Mouse (Mus musculus) liver, embryonic 15.5 days (tissue): ENCODE measurements around the gene Sesn3. TPM values are rescaled to one million over a fixed set of nuclear protein-coding genes. Genes with fewer than 3 reads are reported as not detected.

ENCODE experiments used
- ATAC-seq: fragments of 200-750 bp; cut with Nextera tagmentation; 2 replicates; pipeline ENCODE4 v1.8.0; 2017; ENCODE audit warnings: moderate number of reproducible peaks, mild to moderate bottlenecking, moderate library complexity; ENCODE audit not compliant: insufficient read depth
- H3K27ac ChIP-seq: fragments of 300-500 bp; sonication (generic); replicated peaks from 2 replicates; pipeline ENCODE4 v1.5.1; 2015; ENCODE audit warnings: mild to moderate bottlenecking, inconsistent platforms
- H3K27me3 ChIP-seq: fragments of 300-500 bp; sonication (generic); 2 replicates; pipeline ENCODE4 v1.6.1; 2015; ENCODE audit warnings: mild to moderate bottlenecking, inconsistent platforms
- H3K36me3 ChIP-seq: fragments of 300-500 bp; sonication (generic); replicated peaks from 2 replicates; pipeline ENCODE4 v1.6.1; 2015; ENCODE audit warnings: moderate library complexity, mild to moderate bottlenecking, inconsistent platforms
- H3K4me1 ChIP-seq: fragments of 300-500 bp; sonication (generic); replicated peaks from 2 replicates; pipeline ENCODE4 v1.6.1; 2015; ENCODE audit warnings: inconsistent platforms
- H3K4me2 ChIP-seq: fragments of 300-500 bp; sonication (generic); 2 replicates; pipeline ENCODE4 v1.6.1; 2015; ENCODE audit warnings: moderate library complexity, mild to moderate bottlenecking, inconsistent platforms
- H3K4me3 ChIP-seq: fragments of 300-500 bp; sonication (generic); replicated peaks from 2 replicates; pipeline ENCODE4 v1.5.1; 2015; ENCODE audit warnings: mild to moderate bottlenecking, inconsistent platforms
- H3K9ac ChIP-seq: fragments of 300-500 bp; sonication (generic); 2 replicates; pipeline ENCODE4 v1.6.1; 2015; ENCODE audit warnings: moderate library complexity, mild to moderate bottlenecking, inconsistent platforms
- H3K9me3 ChIP-seq: fragments of 300-500 bp; sonication (generic); replicated peaks from 2 replicates; pipeline ENCODE4 v1.6.1; 2016; ENCODE audit warnings: inconsistent platforms
- WGBS: fragments of 180-500 bp; shearing (Covaris S2); methylation state at CpG from one replicate; pipeline ENCODE4 v1.1.7; 2015; ENCODE audit warnings: mixed read lengths; ENCODE audit not compliant: insufficient replicate concordance; 5-methylcytosine and 5-hydroxymethylcytosine counted together
- polyA plus RNA-seq: library from polyadenylated mRNA; unstranded; fragments of >200 nt; fragmentation: Nextera tagmentation; extraction: Ambion mirVana; gene quantifications from 2 replicates; pipeline ENCODE4 v1.2.1, GENCODE M21; 2015

Gene Sesn3
- polyA plus RNA-seq, 1 experiment from 2014 or later: 1.5 TPM

GRCm38 (mm10) chr9:14285036-14285435, 10.2 kb downstream of the Sesn3 start:
- Histone ChIP-seq H3K4me3 (no peak overlapping the region), H3K36me3 (no peaks in the 10 kb centered on the region), H3K9me3 (no peaks in the 10 kb centered on the region), H3K9ac (no peak overlapping the region), H3K27ac (no peak overlapping the region), H3K4me2 (no peak overlapping the region), H3K27me3 (no peaks in the 10 kb centered on the region), H3K4me1 (0 out of 2 replicates have a peak, but pooled peaks cover 4% of the 10 kb centered on the region)
- WGBS: 56% methylated on average over 3 of the region's 3 CpGs
- no peak for ATAC-seq

- H3K4me3 ChIP-seq: no peak overlapping the region
- H3K4me2 ChIP-seq: no peak overlapping the region
- ATAC-seq: no peak
- H3K36me3 ChIP-seq: no peaks in the 10 kb centered on the region
- H3K4me1 ChIP-seq: 0 out of 2 replicates have a peak, but pooled peaks cover 4% of the 10 kb centered on the region
- WGBS: 31% methylated on average over 1 of the region's 1 CpGs
- no peaks in the 10 kb centered on the region for H3K9me3 ChIP-seq
- H3K9ac ChIP-seq: no peak overlapping the region
- H3K27me3 ChIP-seq: no peaks in the 10 kb centered on the region
- no peak overlapping the region for H3K27ac ChIP-seq
These were observed 12.4 kb downstream of the Sesn3 start for GRCm38 (mm10) chr9:14287234-14287633.

- Histone ChIP-seq H3K36me3 (no peaks in the 10 kb centered on the region), H3K4me1 (0 out of 2 replicates have a peak, but pooled peaks cover 4% of the 10 kb centered on the region), H3K27me3 (no peaks in the 10 kb centered on the region), H3K9me3 (no peaks in the 10 kb centered on the region), H3K27ac (no peak overlapping the region), H3K4me3 (no peak overlapping the region), H3K4me2 (no peak overlapping the region), H3K9ac (no peak overlapping the region)
- no peak for ATAC-seq
These were observed 13.6 kb downstream of the Sesn3 start for GRCm38 (mm10) chr9:14288500-14288899.

DNA sequence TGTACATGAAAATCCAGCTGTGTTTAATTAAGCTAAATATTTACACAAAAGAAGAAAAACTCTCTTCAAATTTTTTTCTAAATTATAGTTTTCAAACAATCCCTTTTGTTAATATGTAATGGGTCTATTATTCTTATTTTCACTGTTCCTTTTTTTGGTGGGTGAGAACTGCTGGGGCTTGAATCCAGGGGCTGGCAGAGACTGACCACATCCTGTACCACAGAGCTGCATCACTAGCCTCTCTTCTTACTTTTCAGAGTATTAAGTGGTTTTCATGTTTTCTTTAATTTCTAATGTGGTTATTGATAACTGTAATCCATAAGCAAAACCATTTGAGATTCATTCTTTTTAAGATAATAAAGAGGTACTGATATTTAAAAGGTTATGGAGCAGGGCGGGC, 19.0 kb downstream of the Sesn3 start:
- no peaks in the 10 kb centered on the region for H3K9me3 ChIP-seq
- H3K27ac ChIP-seq: no peak overlapping the region
- whole genome bisulfite sequencing: 75% methylated on average over 1 of the region's 1 CpGs
- H3K4me3 ChIP-seq: no peak overlapping the region
- no peaks in the 10 kb centered on the region for H3K4me1 ChIP-seq
- H3K9ac ChIP-seq: no peak overlapping the region
- ATAC-seq: no peak
- H3K27me3 ChIP-seq: no peaks in the 10 kb centered on the region
- no peaks in the 10 kb centered on the region for H3K36me3 ChIP-seq
- no peak overlapping the region for H3K4me2 ChIP-seq

- no peaks in the 10 kb centered on the region for H3K36me3 ChIP-seq
- ATAC-seq: no peak
- H3K9me3 ChIP-seq: no peaks in the 10 kb centered on the region
- H3K4me3 ChIP-seq: no peak overlapping the region
- H3K4me1 ChIP-seq: no peaks in the 10 kb centered on the region
- H3K27me3 ChIP-seq: no peaks in the 10 kb centered on the region
- no peak overlapping the region for H3K9ac ChIP-seq
- H3K4me2 ChIP-seq: no peak overlapping the region
- 67% methylated on average over 8 of the region's 8 CpGs for WGBS
- H3K27ac ChIP-seq: no peak overlapping the region
These were observed 21.0 kb downstream of the Sesn3 start for GRCm38 (mm10) chr9:14295680-14296440.

DNA sequence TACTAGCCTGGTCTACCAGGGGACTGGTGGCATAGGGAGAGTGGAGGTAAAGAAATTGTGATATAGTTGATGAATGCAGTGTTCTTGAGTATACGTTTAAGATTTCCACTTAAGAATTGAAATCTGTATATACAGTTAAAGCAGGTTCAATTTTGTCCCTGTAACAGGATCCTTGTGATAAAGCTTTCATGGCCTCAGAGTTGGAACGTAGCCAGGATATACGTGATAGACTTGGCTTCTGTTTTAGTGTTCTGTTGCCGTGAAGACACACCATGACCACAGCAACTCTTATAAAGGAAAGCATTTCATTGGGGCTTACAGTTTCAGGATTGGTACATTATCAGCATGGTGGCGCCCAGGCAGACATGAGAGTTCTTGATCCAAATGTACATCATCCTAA, 22.3 kb downstream of the Sesn3 start:
- Histone ChIP-seq H3K4me1 (no peaks in the 10 kb centered on the region), H3K9ac (no peak overlapping the region), H3K27ac (no peak overlapping the region), H3K27me3 (no peaks in the 10 kb centered on the region), H3K4me3 (no peak overlapping the region), H3K36me3 (no peaks in the 10 kb centered on the region), H3K4me2 (no peak overlapping the region), H3K9me3 (no peaks in the 10 kb centered on the region)
- 63% methylated on average over 5 of the region's 5 CpGs for WGBS
- no peak for ATAC-seq

DNA sequence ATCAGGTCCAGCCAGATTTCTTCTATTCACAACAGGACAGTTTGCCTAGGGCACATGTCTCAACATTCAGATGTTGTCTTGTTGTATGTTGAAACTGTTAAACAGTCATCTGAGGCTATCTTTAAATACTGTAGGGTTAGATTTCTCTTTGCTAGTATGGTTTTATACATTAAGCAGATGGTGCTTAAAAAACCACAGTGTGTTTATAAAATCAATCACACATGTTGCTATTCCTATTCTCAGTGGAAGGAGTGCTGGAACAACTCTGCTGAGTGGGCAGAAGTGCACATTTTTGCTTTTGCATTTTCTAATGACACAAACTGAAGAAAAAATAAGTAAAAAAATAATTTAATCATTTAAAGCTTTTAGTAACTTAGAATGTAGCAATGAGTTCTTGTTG, 25.0 kb downstream of the Sesn3 start:
- no peak overlapping the region for H3K4me3 ChIP-seq

GRCm38 (mm10) chr9:14300795-14301194, 25.9 kb downstream of the Sesn3 start:
- Histone ChIP-seq H3K4me3 (no peak overlapping the region), H3K4me2 (no peak overlapping the region), H3K27ac (no peak overlapping the region), H3K9me3 (no peaks in the 10 kb centered on the region), H3K9ac (no peak overlapping the region), H3K36me3 (no peaks in the 10 kb centered on the region), H3K27me3 (no peaks in the 10 kb centered on the region), H3K4me1 (no peaks in the 10 kb centered on the region)
- ATAC-seq: no peak
- 59% methylated on average over 6 of the region's 6 CpGs for WGBS

More for the DNA sequence above, 25.0 kb downstream of the Sesn3 start:
- H3K36me3 ChIP-seq: no peaks in the 10 kb centered on the region
- H3K9ac ChIP-seq: no peak overlapping the region
- no peaks in the 10 kb centered on the region for H3K27me3 ChIP-seq
- no peak overlapping the region for H3K4me2 ChIP-seq
- no peak overlapping the region for H3K27ac ChIP-seq
- no peak for ATAC-seq
- H3K4me1 ChIP-seq: no peaks in the 10 kb centered on the region
- H3K9me3 ChIP-seq: no peaks in the 10 kb centered on the region

- Histone ChIP-seq H3K36me3 (no peaks in the 10 kb centered on the region), H3K9me3 (no peaks in the 10 kb centered on the region), H3K4me3 (no peak overlapping the region), H3K27ac (no peak overlapping the region), H3K27me3 (no peaks in the 10 kb centered on the region), H3K4me1 (no peaks in the 10 kb centered on the region), H3K9ac (no peak overlapping the region), H3K4me2 (no peak overlapping the region)
- WGBS: 64% methylated on average over 9 of the region's 9 CpGs
- ATAC-seq: no peak
These were observed 29.5 kb downstream of the Sesn3 start for GRCm38 (mm10) chr9:14304262-14304968.

DNA sequence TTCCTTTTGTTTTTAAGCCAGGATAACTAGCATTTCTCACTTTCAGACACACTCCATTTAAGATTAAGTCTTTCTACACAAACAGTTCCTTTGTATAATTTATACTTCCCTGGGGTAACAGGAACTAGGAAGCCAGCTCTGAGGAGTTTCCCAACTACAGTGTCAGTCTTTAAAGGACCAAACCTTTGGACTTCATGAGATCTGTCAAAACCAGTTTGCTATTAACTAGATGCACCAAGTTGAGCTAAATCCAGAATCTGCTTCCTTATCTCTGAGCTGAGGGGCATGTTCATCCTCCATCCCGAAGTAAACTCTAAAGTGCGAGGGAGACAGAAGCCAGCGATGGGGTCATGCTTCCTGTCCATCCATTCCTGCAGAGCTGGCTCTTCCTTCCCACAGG, 32.5 kb downstream of the Sesn3 start:
- WGBS: 50% methylated on average over 3 of the region's 3 CpGs

GRCm38 (mm10) chr9:14313968-14314367, 39.1 kb downstream of the Sesn3 start:
- H3K27ac ChIP-seq: no peak overlapping the region
- no peak overlapping the region for H3K4me3 ChIP-seq
- H3K4me2 ChIP-seq: no peak overlapping the region
- WGBS: 64% methylated on average over 3 of the region's 3 CpGs
- ATAC-seq: no peak
- peaks cover 5% of the 10 kb centered on the region; the same call in 1 of the 2 replicates for H3K36me3 ChIP-seq
- H3K9ac ChIP-seq: no peak overlapping the region
- H3K4me1 ChIP-seq: no peaks in the 10 kb centered on the region
- no peaks in the 10 kb centered on the region for H3K27me3 ChIP-seq
- no peaks in the 10 kb centered on the region for H3K9me3 ChIP-seq

More for the DNA sequence above, 32.5 kb downstream of the Sesn3 start:
- 0 out of 2 replicates have a peak, but pooled peaks have one; percentile 31 for ATAC-seq
- Histone ChIP-seq H3K4me1 (no peaks in the 10 kb centered on the region), H3K9ac (no peak overlapping the region), H3K27me3 (no peaks in the 10 kb centered on the region), H3K9me3 (no peaks in the 10 kb centered on the region), H3K4me3 (no peak overlapping the region), H3K4me2 (no peak overlapping the region), H3K36me3 (no peaks in the 10 kb centered on the region), H3K27ac (no peak overlapping the region)
